Mouse (Mus musculus): ENCODE measurements at regions not wholly inside any gene's neighbourhood (a gene's known extent, or its start where the extent isn't known, plus 50 kb on each side); places are given as distances from the start of the nearest gene placed in this dataset.
A peak's percentile ranks its signal among the peaks of the same experiment; 100 is the strongest.
"Not testable (repeated sequence)": the region's sequence is repeated elsewhere in the genome, so short reads cannot be mapped to it uniquely, and the experiment has no call there.

- DNase-seq (ENCODE audit: low spot score in 2 of 2) = no peak
Observed at GRCm38 (mm10) chr9:80961818-80962217, 496.5 kb upstream of the Impg1 start.

DNA sequence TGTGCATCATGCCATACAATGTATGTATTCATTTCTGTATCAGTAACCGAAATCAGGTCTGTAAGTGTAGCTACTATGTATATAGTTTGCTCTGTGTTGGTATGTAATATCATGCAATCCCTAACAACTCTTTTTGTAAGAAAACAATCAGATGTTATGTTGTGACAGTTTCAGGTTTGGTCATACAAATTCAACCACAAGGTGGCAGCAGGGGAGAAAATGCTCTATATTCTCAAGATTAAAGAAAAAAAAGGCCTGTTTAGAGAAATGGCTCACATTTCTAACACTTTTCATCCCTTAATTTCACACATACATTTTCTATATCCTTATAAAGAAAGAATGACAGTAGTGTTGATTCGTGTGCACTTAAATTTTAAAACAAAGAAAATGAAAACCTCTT lies 477.7 kb upstream of the Impg1 start:
- DNase-seq (ENCODE audit: low spot score in 2 of 2) = no peak

DNA sequence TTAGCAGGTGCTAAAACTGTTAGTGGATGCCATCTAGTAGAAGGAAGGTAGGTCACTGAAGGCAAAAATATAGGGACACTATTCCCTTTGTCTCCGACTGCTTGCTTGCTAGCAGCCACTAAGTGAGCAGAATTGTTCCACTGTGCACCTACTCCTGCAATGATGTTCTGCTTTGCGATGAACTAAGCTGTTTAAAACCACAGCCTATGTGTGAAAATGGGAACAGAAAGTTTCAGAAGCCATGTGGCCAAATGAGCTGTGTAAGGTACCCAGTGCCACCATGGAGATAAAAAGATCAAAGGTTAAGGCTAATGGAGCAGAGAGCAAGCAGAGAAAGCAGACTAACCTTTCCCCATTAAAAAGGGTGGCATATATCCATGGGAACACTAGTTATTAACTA lies 476.1 kb upstream of the Impg1 start:
- no peak for DNase-seq (ENCODE audit: low spot score in 2 of 2)

GRCm38 (mm10) chr9:80938238-80938637 lies 473.0 kb upstream of the Impg1 start:
- DNase-seq (ENCODE audit: low spot score in 2 of 2) = no peak

DNA sequence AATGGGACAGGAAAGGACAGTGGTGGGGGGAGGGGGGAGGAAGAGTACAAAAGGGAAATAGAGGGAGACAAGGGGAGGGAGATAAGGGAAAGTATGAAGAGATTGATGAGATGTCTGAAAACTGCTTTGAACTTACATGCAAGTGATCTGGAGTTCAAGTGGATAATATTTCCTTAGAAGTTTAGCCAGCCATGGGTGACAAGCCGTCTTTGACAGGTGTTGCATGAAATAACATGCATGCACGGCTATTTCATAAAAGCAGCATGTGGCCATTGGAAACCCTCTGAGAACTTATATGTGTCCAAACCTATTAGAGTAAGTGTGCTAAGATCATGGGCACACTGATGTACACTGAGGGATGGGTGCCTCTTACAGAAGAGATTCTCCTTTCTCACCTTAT lies 465.3 kb upstream of the Impg1 start:
- DNase-seq (ENCODE audit: low spot score in 2 of 2) = no peak

- no peak for DNase-seq (ENCODE audit: low spot score in 2 of 2)
Observed at GRCm38 (mm10) chr9:80920304-80920703, 455.0 kb upstream of the Impg1 start.

DNA sequence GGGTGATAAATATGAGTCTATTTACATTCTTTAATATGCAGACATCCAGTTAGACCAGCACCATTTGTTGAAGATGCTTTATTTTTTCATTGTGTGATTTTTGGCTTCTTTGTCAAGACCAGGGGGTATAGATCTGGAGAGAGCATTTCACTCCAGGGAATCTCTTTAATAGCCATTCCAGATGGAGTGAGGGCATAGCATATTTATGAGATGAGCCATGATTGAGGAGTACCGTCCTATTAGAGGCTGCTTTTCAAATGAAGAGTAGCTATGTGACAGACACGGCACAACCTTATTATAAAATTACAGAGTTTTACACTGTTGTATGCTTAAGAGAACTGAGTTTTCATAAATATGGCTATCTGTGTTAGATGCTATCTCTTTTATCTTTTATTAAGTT lies 448.6 kb upstream of the Impg1 start:
- no peak for DNase-seq (ENCODE audit: low spot score in 2 of 2)

GRCm38 (mm10) chr9:80912177-80912576 lies 446.9 kb upstream of the Impg1 start:
- no peak for DNase-seq (ENCODE audit: low spot score in 2 of 2)

DNA sequence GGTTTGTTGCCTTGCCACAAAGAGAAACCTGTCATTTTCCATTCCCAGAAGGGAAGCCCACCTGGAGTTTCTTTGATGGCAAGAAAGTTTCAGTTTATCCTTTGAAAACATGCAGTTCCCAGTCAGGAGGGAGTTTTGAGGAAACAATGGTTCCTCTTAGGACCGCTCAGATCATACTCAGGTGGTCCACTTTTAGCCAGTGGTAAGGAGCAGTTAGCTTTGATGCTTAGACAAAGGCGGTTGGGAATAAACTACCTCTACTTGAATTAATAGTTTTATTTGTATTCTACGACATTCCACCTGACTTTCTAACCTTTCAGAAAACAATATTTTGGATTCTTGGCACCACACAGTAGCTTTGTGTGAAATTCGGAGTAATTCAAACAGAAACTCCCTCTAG lies 401.5 kb upstream of the Impg1 start:
- DNase-seq (ENCODE audit: low spot score in 2 of 2) = no peak

- no peak for DNase-seq (ENCODE audit: low spot score in 2 of 2)
Observed at GRCm38 (mm10) chr9:80858998-80859397, 393.7 kb upstream of the Impg1 start.

- DNase-seq (ENCODE audit: low spot score in 2 of 2) = no peak
Observed at GRCm38 (mm10) chr9:80848190-80848589, 382.9 kb upstream of the Impg1 start.

GRCm38 (mm10) chr9:80832808-80833207 lies 367.5 kb upstream of the Impg1 start:
- no peak for DNase-seq (ENCODE audit: low spot score in 2 of 2)

GRCm38 (mm10) chr9:80825346-80825745 lies 360.1 kb upstream of the Impg1 start:
- no peak for DNase-seq (ENCODE audit: low spot score in 2 of 2)

DNA sequence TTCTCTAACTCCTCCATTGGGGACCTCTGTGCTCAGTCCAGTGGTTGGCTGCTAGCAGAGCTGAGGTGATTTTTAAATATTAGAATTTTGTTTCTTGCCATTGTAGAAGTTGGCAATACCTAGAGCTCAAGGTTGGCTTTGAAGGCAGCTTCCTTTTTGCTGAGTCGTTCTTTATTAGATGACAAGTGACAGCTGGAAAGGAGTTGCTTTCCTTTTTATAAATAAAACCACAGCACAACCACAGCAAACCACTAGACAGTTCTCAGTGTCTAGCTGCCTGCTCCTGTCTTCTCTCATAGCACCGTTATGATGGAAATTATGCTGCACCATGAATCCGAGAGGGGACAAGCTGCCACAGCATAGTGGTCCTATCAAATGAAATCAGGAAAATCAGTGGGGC lies 354.8 kb upstream of the Impg1 start:
- DNase-seq (ENCODE audit: low spot score in 2 of 2) = no peak

- no peak for DNase-seq (ENCODE audit: low spot score in 2 of 2)
Observed at GRCm38 (mm10) chr9:80819070-80819469, 353.8 kb upstream of the Impg1 start.

DNA sequence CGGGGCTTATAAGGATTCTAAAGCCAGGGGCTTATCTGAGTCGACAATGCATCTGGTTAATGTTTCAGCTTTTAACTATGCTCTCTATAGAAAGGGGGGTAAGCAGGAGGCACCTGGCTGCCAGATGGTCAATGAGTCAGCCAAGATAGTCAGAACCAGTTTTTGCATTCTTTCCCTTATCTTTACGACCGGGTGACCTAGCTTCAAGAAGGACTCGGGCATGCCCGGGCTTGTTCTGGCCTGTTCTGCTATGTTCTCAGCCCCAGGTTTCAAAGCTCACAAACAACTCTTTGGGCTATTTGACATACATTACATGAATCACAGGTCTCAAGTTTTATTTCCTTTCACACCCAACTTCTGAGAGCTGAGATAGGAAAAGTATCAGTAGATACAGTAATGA lies 348.6 kb upstream of the Impg1 start:
- peak; percentile 64 to 74 for DNase-seq (ENCODE audit: low spot score in 2 of 2)

DNA sequence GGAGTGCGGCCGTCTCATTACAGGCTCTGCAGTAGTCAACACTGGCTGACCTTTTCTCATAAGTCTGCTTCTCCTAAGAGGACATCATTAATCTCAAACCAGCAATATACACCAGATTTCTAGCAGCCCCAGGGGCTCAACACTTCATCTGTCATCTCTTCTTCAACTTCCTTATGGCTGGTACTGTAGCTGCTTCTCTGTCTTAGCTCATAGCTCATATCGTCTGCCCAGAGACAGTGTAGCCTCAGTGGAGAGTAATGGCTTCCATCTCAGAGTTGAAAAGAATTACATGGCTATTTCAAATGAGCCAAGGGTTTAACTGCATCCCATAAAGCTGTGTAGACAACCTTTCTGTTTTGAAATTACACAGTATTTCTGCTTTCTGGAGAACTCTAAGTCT lies 326.2 kb upstream of the Impg1 start:
- DNase-seq (ENCODE audit: low spot score in 2 of 2) = no peak

GRCm38 (mm10) chr9:80774541-80774940 lies 309.3 kb upstream of the Impg1 start:
- no peak for DNase-seq (ENCODE audit: low spot score in 2 of 2)

DNA sequence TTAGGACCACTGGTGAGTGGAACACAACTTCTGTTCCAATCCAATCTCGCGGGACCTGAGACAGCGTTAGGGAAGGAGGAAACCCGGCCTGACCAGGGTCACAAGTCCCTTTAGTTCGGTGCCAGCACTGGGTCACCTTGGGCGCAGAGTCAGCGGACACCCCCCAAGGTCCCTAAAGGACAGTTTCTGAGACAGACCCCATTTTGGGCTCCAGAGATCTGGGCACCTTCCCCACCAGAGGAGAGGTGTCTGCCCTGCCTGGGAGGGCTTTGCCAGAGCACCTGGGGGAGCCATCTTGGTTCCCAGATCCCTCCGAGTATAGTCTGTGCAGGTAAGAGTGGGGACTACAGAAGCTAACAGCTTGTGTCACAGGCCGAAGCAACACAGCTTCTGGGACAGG lies 270.5 kb upstream of the Impg1 start:
- not testable (repeated sequence) for DNase-seq (ENCODE audit: low spot score in 2 of 2)

- no peak for DNase-seq (ENCODE audit: low spot score in 2 of 2)
Observed at GRCm38 (mm10) chr9:80732971-80733370, 267.7 kb upstream of the Impg1 start.

- no peak for DNase-seq (ENCODE audit: low spot score in 2 of 2)
Observed at GRCm38 (mm10) chr9:80723638-80724037, 258.4 kb upstream of the Impg1 start.

DNA sequence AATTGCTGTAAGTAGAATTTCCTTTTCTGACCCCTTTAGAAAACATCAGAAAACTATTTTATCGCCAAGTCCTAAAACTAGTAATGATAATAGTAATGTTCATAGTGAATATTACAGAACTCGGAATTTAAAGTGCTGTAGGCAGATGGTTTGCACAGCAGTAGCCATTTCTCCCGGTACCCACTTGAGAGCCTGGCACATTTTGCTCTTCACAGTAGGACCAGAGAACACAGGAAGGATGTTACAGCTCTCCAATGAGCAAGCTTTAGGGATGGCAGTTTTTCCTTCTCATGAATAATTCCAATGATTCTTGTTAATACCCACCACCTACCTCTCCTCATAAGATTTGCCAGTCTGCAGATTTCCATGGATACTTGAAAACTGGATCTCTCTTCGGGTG lies 253.2 kb upstream of the Impg1 start:
- DNase-seq (ENCODE audit: low spot score in 2 of 2) = no peak

DNA sequence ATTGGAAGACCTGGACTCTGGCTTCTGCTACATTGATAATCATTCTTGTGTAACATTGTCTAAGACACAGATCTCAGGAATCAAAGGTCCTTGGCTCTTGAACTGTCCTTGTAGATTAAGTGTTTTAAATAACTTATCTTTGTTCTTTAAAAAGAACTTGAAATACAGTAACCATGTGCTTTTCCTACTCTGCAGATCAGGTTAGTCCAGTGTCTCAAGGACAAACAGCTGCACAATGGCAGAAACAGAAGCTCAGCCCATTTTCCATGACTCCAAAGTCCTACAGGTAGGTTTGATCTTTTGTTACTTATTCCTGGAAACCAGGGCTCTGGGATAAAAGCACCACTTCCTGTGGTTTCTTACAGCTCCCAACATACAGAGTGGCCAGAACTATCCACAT lies 244.5 kb upstream of the Impg1 start:
- no peak for DNase-seq (ENCODE audit: low spot score in 2 of 2)

GRCm38 (mm10) chr9:80705264-80705663 lies 240.0 kb upstream of the Impg1 start:
- no peak for DNase-seq (ENCODE audit: low spot score in 2 of 2)

DNA sequence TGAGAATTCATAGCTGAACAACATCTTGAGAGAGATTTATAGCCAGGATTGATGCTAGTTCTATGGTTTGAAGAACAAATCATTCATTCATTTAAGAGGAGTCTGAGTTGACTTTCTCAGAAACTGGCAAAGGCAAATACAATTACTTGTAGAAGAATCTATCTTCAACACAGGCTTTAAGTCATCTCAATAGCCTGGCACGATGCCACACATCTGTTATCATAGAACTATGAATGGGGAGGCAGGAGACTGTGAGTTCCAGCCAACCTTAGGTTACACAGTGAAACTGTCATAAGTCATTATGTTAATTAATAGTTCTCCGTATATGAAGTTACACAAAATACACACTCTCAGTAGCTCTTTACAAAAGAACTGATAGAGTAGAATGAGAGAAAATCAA lies 231.9 kb upstream of the Impg1 start:
- DNase-seq (ENCODE audit: low spot score in 2 of 2) = no peak

Data from urinary bladder, postnatal 36 days (tissue).